Mouse (Mus musculus): ENCODE data around the gene Tspan6. TPM values are rescaled to one million over a fixed set of nuclear protein-coding genes. Genes with fewer than 3 reads are reported as not detected.

The Tspan6 gene
- 1 to 10 TPM; 2.1 to 2.6 (median 2.3) TPM for total RNA-seq (2022)

GRCm38 (mm10) chrX:133898014-133898542, at the start of gene Tspan6:
Gene Tspan6, minus strand, starts transcription at chrX:133898429.
- peak; percentile 26 to 56 for DNase-seq (ENCODE audit: low spot score in 2 of 2)

- DNase-seq (ENCODE audit: low spot score in 2 of 2) = peak in 1 of 2 experiments; percentile 16
Measured at GRCm38 (mm10) chrX:133947427-133947826, 49.2 kb upstream of the Tspan6 start.

DNA sequence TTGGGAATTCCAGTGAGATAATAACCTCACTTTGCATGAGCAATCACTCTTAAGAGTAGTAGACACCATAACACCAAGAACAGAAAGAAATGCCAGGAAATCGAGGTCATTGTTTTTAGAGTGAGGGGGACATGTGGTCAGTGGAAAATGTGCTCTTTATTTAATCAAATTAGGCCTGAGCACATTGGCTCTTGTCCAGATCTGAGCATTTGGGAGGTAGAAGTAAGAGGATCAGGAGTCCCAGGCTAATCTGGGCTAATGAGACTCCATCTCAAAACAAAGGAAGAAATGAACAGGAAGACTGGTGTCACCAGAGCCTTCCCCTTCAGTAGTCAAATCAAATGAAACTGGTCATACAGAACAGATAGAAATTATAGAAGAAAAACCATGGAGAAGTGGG, 41.3 kb upstream of the Tspan6 start:
- no peak for DNase-seq (ENCODE audit: low spot score in 2 of 2)

DNA sequence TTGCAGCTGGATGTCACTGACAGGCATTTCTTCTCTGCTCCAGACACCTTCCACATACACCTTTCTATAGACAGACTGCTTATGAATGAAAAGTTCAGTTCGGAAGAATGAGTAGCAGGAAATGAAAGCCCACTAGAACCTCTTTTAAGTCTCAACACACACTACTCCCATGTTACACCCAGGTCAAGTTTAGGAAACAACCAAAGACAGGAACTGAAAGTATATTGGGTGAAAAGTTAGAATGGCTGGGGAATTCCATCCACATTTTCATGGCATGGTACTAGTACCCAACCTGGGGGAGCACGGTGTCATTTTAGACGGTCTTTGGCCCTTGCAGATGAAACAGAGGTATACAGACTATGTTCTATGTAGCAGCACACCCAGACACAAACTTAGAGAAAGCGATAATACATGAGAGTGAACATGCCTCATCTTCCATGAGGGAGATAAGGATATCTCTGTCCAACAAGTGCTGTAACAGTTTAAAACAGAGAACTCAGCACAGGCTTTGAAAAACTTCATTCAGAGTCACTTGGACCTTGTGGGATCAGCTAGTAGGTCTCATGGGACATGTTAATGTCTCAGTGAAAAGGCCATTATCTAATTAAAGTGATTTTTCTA, 38.5 kb upstream of the Tspan6 start:
- DNase-seq (ENCODE audit: low spot score in 2 of 2) = no peak

GRCm38 (mm10) chrX:133931302-133932013, 33.2 kb upstream of the Tspan6 start:
- no peak for DNase-seq (ENCODE audit: low spot score in 2 of 2)

GRCm38 (mm10) chrX:133926760-133927159, 28.5 kb upstream of the Tspan6 start:
- DNase-seq (ENCODE audit: low spot score in 2 of 2) = no peak

DNA sequence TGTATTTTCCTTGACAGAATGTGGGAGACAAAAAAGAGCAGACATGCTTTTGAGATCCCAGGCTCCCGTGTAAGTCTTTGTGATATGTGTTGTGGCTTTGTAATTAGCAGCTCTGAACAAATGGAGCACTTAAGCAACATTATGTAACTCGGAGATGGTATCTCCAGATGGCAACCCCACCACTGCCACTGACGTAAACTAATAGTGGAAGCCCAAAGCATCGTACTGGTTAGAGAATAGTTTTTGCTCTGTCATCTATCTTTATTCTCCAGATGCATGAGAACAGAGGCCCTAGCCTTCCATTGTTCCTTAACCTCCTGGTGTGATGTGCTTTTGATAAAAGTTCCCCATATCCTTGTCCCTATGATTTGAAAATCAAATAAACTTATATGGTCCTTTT, 23.0 kb upstream of the Tspan6 start:
- no peak for DNase-seq (ENCODE audit: low spot score in 2 of 2)

- DNase-seq (ENCODE audit: low spot score in 2 of 2) = no peak
Measured at GRCm38 (mm10) chrX:133914219-133914618, 16.0 kb upstream of the Tspan6 start.

GRCm38 (mm10) chrX:133913006-133913405, 14.8 kb upstream of the Tspan6 start:
- no peak for DNase-seq (ENCODE audit: low spot score in 2 of 2)

GRCm38 (mm10) chrX:133911397-133912103, 13.3 kb upstream of the Tspan6 start:
- peak; percentile 2 to 9 for DNase-seq (ENCODE audit: low spot score in 2 of 2)

GRCm38 (mm10) chrX:133908261-133908660, 10.0 kb upstream of the Tspan6 start, which contains the start of gene Srpx2:
Gene Srpx2, plus strand, starts transcription at chrX:133908426.
- DNase-seq (ENCODE audit: low spot score in 2 of 2) = no peak

DNA sequence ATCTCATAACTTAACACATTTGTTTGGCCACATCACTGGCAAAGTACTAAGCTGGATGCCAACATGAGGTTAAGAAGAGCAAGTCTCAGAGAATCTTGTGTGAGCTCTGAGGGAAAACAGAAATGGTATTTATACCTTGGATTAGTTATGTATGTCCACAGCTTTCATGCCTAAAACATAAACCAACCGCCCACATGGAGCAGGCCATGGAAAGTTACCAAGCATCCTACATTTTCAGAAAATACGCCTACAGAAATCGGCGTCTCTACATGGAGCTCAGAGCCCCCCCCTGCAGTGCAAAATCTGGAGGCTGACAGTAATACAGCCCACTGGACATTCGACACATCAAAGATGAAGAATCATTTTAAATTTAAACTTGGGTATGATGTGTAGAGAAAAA, 10.1 kb downstream of the Tspan6 start:
- no peak for DNase-seq (ENCODE audit: low spot score in 2 of 2)

DNA sequence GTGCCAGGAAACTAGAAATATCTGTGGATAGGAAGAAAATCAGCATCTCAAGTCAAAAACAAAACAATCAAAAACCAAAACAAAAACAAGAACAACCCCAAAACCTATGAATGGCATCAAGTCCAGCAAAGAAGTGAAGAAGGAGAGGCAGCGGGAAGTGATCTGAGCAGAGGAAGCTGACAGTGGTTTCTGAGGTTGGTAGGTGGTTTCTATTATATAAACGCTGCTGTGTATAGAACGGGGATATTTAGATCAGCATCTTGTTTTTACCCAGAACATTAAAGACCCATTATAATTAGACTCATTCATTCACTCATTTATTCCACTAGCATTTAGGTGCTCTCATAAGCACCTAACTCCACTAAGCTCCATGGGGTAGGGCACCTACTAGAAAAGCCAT, 10.9 kb downstream of the Tspan6 start:
- no peak for DNase-seq (ENCODE audit: low spot score in 2 of 2)

GRCm38 (mm10) chrX:133869743-133870142, 28.5 kb downstream of the Tspan6 start:
- DNase-seq (ENCODE audit: low spot score in 2 of 2) = no peak

DNA sequence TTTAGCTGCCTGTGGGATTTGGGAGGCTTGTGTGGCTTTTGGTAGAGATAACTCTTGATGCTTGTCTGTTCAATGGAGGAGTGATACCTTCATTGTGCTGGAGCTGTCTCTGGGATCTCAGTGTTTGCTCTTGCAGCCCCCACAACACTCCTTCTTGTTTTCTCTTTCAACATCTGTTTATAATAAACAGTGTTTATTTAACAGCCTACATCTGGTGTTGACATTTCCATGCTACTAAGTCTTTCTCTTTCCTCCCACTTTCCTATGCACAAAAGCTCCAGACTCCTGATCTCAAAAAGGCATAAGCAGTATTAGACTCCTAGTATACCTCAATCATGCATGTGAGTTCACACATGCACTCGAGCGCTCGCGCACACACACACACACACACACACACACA, 44.6 kb downstream of the Tspan6 start:
- no peak for DNase-seq (ENCODE audit: low spot score in 2 of 2)

DNA sequence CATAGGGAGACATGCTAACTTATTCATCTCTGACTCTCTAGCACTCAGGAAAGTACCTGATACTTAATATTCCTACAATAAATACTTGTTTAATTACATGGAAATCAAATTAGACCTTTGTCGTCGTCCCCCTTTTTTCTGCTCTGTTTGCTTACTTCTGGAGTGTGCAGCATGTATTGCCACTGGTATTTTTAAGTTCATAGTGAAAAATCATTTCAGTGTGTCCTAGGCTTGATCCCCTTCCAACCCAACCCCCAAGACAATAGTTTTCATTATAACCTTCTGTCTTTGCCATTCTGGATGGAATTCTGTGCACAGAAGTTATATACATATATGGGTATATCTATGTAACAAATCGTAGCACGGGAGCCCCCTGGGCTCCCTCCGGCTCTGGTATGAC, 47.5 kb downstream of the Tspan6 start, which contains the start of gene Tnmd:
Gene Tnmd, plus strand, starts transcription at position 301 of the 400 bp plus-strand sequence.
- no peak for DNase-seq (ENCODE audit: low spot score in 2 of 2)

Other genes starting within 250 kb of the Tspan6 start
- gene Pcdh19, start 209.4 kb downstream of the Tspan6 start, total RNA-seq (2022) = 1 to 10 TPM; 2.5 to 3.2 (median 2.6) TPM
- 10 to 100 TPM in 1 of 4 experiments, 1 to 10 TPM in 3; 1.8 to 12.0 (median 3.2) TPM for gene Tnmd, start 47.4 kb downstream of the Tspan6 start, total RNA-seq (2022)
- gene Srpx2, start 10.0 kb upstream of the Tspan6 start, total RNA-seq (2022) = 1 to 10 TPM; 1.1 to 2.8 (median 1.8) TPM
- under 1 TPM; 0.29 to 0.96 (median 0.81) TPM for gene Sytl4, start 83.4 kb upstream of the Tspan6 start, total RNA-seq (2022)
- gene Cstf2, start 160.8 kb upstream of the Tspan6 start, total RNA-seq (2022) = 1 to 10 TPM; 3.7 to 6.9 (median 5.2) TPM